Mouse (Mus musculus) forebrain, embryonic 11.5 days (tissue): ENCODE measurements around the gene Wdr66. TPM values are rescaled to one million over a fixed set of nuclear protein-coding genes. Genes with fewer than 3 reads are reported as not detected.

ENCODE experiments used
- ATAC-seq: fragments of 200-750 bp; cut with Nextera tagmentation; replicated peaks from 2 replicates; pipeline ENCODE4 v1.8.0; 2017; ENCODE audit warnings: moderate TSS enrichment; ENCODE audit not compliant: low FRiP score
- DNase-seq: peaks from one replicate; pipeline ENCODE4 v3.0.0-alpha.2; 2017; ENCODE audit warnings: low spot score
- H3K27ac ChIP-seq: fragments of 300-500 bp; sonication (generic); 2 replicates; pipeline ENCODE4 v1.5.1; 2014; ENCODE audit warnings: low read depth, low read length
- H3K27me3 ChIP-seq: fragments of 300-500 bp; sonication (generic); 2 replicates; pipeline ENCODE4 v1.6.1; 2014; ENCODE audit warnings: mild to moderate bottlenecking, low read length, mixed read lengths; ENCODE audit not compliant: control insufficient read depth, insufficient read depth
- H3K36me3 ChIP-seq: fragments of 300-500 bp; sonication (generic); 2 replicates; pipeline ENCODE4 v1.6.1; 2014; ENCODE audit warnings: mild to moderate bottlenecking, low read length, moderate library complexity, mixed read lengths; ENCODE audit not compliant: control insufficient read depth, insufficient read depth
- H3K4me1 ChIP-seq: fragments of 300-500 bp; sonication (generic); replicated peaks from 2 replicates; pipeline ENCODE4 v1.6.1; 2014; ENCODE audit warnings: low read length, mixed read lengths; ENCODE audit not compliant: control insufficient read depth, insufficient read depth
- H3K4me2 ChIP-seq: fragments of 300-500 bp; sonication (generic); 2 replicates; pipeline ENCODE4 v1.6.1; 2014; ENCODE audit warnings: low read depth, mild to moderate bottlenecking, low read length, moderate library complexity, mixed read lengths; ENCODE audit not compliant: severe bottlenecking
- H3K4me3 ChIP-seq: fragments of 300-500 bp; sonication (generic); 2 replicates; pipeline ENCODE4 v1.5.1; 2014; ENCODE audit warnings: low read depth, low read length
- H3K9ac ChIP-seq: fragments of 300-500 bp; sonication (generic); 2 replicates; pipeline ENCODE4 v1.6.1; 2014; ENCODE audit warnings: low read length
- H3K9me3 ChIP-seq: fragments of 300-500 bp; sonication (generic); 2 replicates; pipeline ENCODE4 v1.6.1; 2016; ENCODE audit warnings: low read length, mixed read lengths; ENCODE audit not compliant: control insufficient read depth
- WGBS: fragments of 180-500 bp; shearing (Covaris S2); extraction: QIAGEN DNeasy Blood & Tissue Kit; methylation state at CpG from one replicate; pipeline ENCODE4 v1.1.7; 2014; 5-methylcytosine and 5-hydroxymethylcytosine counted together
- polyA plus RNA-seq: library from polyadenylated mRNA; unstranded; fragments of >200 nt; fragmentation: Nextera tagmentation; extraction: Ambion mirVana; gene quantifications from 2 replicates; pipeline ENCODE4 v1.2.1, GENCODE M21; 2014

Gene Wdr66
- polyA plus RNA-seq, 1 experiment from 2014 or later = 1.9 TPM

GRCm38 (mm10) chr5:123327686-123328085, 75.8 kb downstream of the Wdr66 start:
- Histone ChIP-seq H3K4me3 (no peak overlapping the region), H3K9ac (no peak overlapping the region), H3K27me3 (no peaks in the 10 kb centered on the region), H3K36me3 (no peaks in the 10 kb centered on the region), H3K9me3 (no peaks in the 10 kb centered on the region), H3K4me1 (peaks cover 8% of the 10 kb centered on the region; the same call in 1 of the 2 replicates), H3K4me2 (no peak overlapping the region), H3K27ac (no peak overlapping the region)
- ATAC-seq = no peak
- DNase-seq = no peak
- WGBS = 87% methylated on average over 8 of the region's 8 CpGs

- ATAC-seq = no peak
- no peak overlapping the region for H3K27ac ChIP-seq
- H3K36me3 ChIP-seq = no peaks in the 10 kb centered on the region
- H3K27me3 ChIP-seq = no peaks in the 10 kb centered on the region
- no peak overlapping the region for H3K4me3 ChIP-seq
- DNase-seq = no peak
- H3K9me3 ChIP-seq = no peaks in the 10 kb centered on the region
- H3K4me2 ChIP-seq = no peak overlapping the region
- 88% methylated on average over 6 of the region's 6 CpGs for WGBS
- H3K4me1 ChIP-seq = peaks cover 6% of the 10 kb centered on the region; the same call in 1 of the 2 replicates
- H3K9ac ChIP-seq = no peak overlapping the region
These were observed 81.7 kb downstream of the Wdr66 start for GRCm38 (mm10) chr5:123333566-123333965.

GRCm38 (mm10) chr5:123336205-123336961, 84.5 kb downstream of the Wdr66 start:
- Histone ChIP-seq H3K9ac (no peak overlapping the region; the same call in 1 of the 2 replicates), H3K36me3 (no peaks in the 10 kb centered on the region), H3K27ac (no peak overlapping the region), H3K9me3 (no peaks in the 10 kb centered on the region), H3K4me3 (no peak overlapping the region), H3K4me1 (peaks cover 6% of the 10 kb centered on the region; the same call in 1 of the 2 replicates), H3K27me3 (no peaks in the 10 kb centered on the region), H3K4me2 (no peak overlapping the region)
- WGBS = 58% methylated on average over 4 of the region's 4 CpGs
- no peak for ATAC-seq
- no peak for DNase-seq

GRCm38 (mm10) chr5:123338463-123338862, 86.6 kb downstream of the Wdr66 start:
- Histone ChIP-seq H3K36me3 (no peaks in the 10 kb centered on the region), H3K4me1 (peaks cover 6% of the 10 kb centered on the region; the same call in 1 of the 2 replicates), H3K9me3 (no peaks in the 10 kb centered on the region), H3K4me3 (no peak overlapping the region), H3K9ac (no peak overlapping the region), H3K4me2 (no peak overlapping the region), H3K27ac (no peak overlapping the region), H3K27me3 (no peaks in the 10 kb centered on the region)
- DNase-seq = no peak
- ATAC-seq = no peak
- 76% methylated on average over 3 of the region's 3 CpGs for WGBS

- peak within 1 kb of the TSS; percentile 93 for H3K4me3 ChIP-seq
- no peaks in the 10 kb centered on the region for H3K27me3 ChIP-seq
- H3K9ac ChIP-seq = peak within 1 kb of the TSS; percentile 99
- H3K27ac ChIP-seq = peak within 1 kb of the TSS; percentile 98
- WGBS = 1% methylated on average over 66 of the region's 69 CpGs
- DNase-seq (peak; percentile 95), ATAC-seq (peak; percentile 89)
- H3K4me2 ChIP-seq = peak within 1 kb of the TSS; percentile 82
- H3K4me1 ChIP-seq = peaks cover 12% of the 10 kb centered on the region; the same call in 1 of the 2 replicates
- no peaks in the 10 kb centered on the region for H3K9me3 ChIP-seq
- H3K36me3 ChIP-seq = no peaks in the 10 kb centered on the region
These were observed 92.1 kb downstream of the Wdr66 start, which contains the start of gene Bcl7a for GRCm38 (mm10) chr5:123343707-123344627. Gene Bcl7a (plus strand): TSS chr5:123343834.

- no peak for DNase-seq
- Histone ChIP-seq H3K4me3 (peak overlapping the region; percentile 93), H3K4me1 (peaks cover 12% of the 10 kb centered on the region; the same call in 1 of the 2 replicates), H3K27me3 (no peaks in the 10 kb centered on the region), H3K9ac (peak overlapping the region; percentile 99), H3K4me2 (peak overlapping the region; percentile 82), H3K9me3 (no peaks in the 10 kb centered on the region), H3K36me3 (no peaks in the 10 kb centered on the region), H3K27ac (peak overlapping the region; percentile 98)
- 1% methylated on average over 45 of the region's 51 CpGs for WGBS
- ATAC-seq = peak; percentile 35
These were observed 92.7 kb downstream of the Wdr66 start for GRCm38 (mm10) chr5:123344628-123344962.

GRCm38 (mm10) chr5:123344963-123345852, 93.3 kb downstream of the Wdr66 start:
- no peaks in the 10 kb centered on the region for H3K9me3 ChIP-seq
- DNase-seq (peak; percentile 84), ATAC-seq (peak; percentile 65)

More at GRCm38 (mm10) chr5:123344963-123345852, 93.3 kb downstream of the Wdr66 start:
- Histone ChIP-seq H3K4me2 (peak overlapping the region; percentile 82), H3K27ac (peak overlapping the region; percentile 98), H3K27me3 (no peaks in the 10 kb centered on the region), H3K4me3 (peak overlapping the region; percentile 93), H3K4me1 (peaks cover 12% of the 10 kb centered on the region; the same call in 1 of the 2 replicates), H3K9ac (peak overlapping the region; percentile 99), H3K36me3 (no peaks in the 10 kb centered on the region)
- WGBS = under 1% methylated on average over 87 of the region's 87 CpGs
